8 mouse cellular contexts compared by ENCODE assay signal in genomic region chr1:151820457-151820856, GRCm38 (mm10).
DNase-seq lines count a peak whose midpoint lies in the region; ATAC-seq lines count a peak whose summit lies in the region.

No protein-coding gene starts in this region.

- H3K9ac ChIP-seq in midbrain, embryonic 14.5 days (replicated peaks; ENCODE audit: low read length) = no peak overlapping the region
- no peak overlapping the region for H3K9ac ChIP-seq in midbrain, embryonic 13.5 days (replicated peaks)

- 30% methylated on average over 5 of the region's 5 CpGs for WGBS in midbrain, embryonic 14.5 days
- 33% methylated on average over 5 of the region's 5 CpGs for WGBS in midbrain, embryonic 13.5 days
- WGBS in limb, embryonic 10.5 days = 33% methylated on average over 5 of the region's 5 CpGs

- H3K4me3 ChIP-seq in midbrain, embryonic 14.5 days (replicated peaks; ENCODE audit: low read depth, low read length) = no peak overlapping the region
- no peak overlapping the region for H3K4me3 ChIP-seq in midbrain, embryonic 13.5 days (replicated peaks)
- H3K4me3 ChIP-seq in limb, embryonic 10.5 days = no peak overlapping the region

- H3K36me3 ChIP-seq in midbrain, embryonic 14.5 days (ENCODE audit: control insufficient read depth, insufficient read depth, low read length) = peaks cover 33% of the 10 kb centered on the region
- peaks cover 27% of the 10 kb centered on the region for H3K36me3 ChIP-seq in midbrain, embryonic 13.5 days
- H3K36me3 ChIP-seq in limb, embryonic 10.5 days = peaks cover 32% of the 10 kb centered on the region

- no peaks in the 10 kb centered on the region for H3K4me1 ChIP-seq in midbrain, embryonic 14.5 days (ENCODE audit: control insufficient read depth, insufficient read depth, low read length)
- H3K4me1 ChIP-seq in midbrain, embryonic 13.5 days (replicated peaks) = no peaks in the 10 kb centered on the region
- no peaks in the 10 kb centered on the region for H3K4me1 ChIP-seq in limb, embryonic 10.5 days

- H3K27ac ChIP-seq in midbrain, embryonic 14.5 days (replicated peaks; ENCODE audit: low read depth, low read length) = no peak overlapping the region
- H3K27ac ChIP-seq in midbrain, embryonic 13.5 days = no peak overlapping the region
- no peak overlapping the region for H3K27ac ChIP-seq in limb, embryonic 10.5 days

- no peak overlapping the region for H3K4me2 ChIP-seq in midbrain, embryonic 14.5 days (ENCODE audit: low read length)
- no peak overlapping the region for H3K4me2 ChIP-seq in midbrain, embryonic 13.5 days (replicated peaks)

- no peak; the same call in 1 of the 2 replicates for ATAC-seq in midbrain, embryonic 14.5 days (ENCODE audit: low FRiP score, low TSS enrichment)
- no peak for ATAC-seq in midbrain, embryonic 13.5 days
- peak; percentile 75 for ATAC-seq in activated CD4-positive, CD25-positive, alpha-beta regulatory T cell, adult 4 months

- no peaks in the 10 kb centered on the region for H3K9me3 ChIP-seq in midbrain, embryonic 14.5 days (ENCODE audit: control insufficient read depth, low read length)
- no peaks in the 10 kb centered on the region for H3K9me3 ChIP-seq in midbrain, embryonic 13.5 days
- H3K9me3 ChIP-seq in limb, embryonic 10.5 days (replicated peaks) = no peaks in the 10 kb centered on the region

- DNase-seq in midbrain, embryonic 14.5 days = peak; percentile 95
- DNase-seq in embryo, embryonic 10 days (ENCODE audit: low spot score) = peak; percentile 89
- DNase-seq in hindlimb bud, embryonic 11.5 days (ENCODE audit: extremely low spot score, low read depth, low spot score) = peak; percentile 69
- DNase-seq in limb, embryonic 10.5 days (ENCODE audit: low spot score) = peak; percentile 66
- DNase-seq in retina, postnatal 1 day = peak; percentile 80
- DNase-seq in urinary bladder, postnatal 36 days (ENCODE audit: low spot score in 2 of 2) = peak; percentile 28 to 52

- no peaks in the 10 kb centered on the region for H3K27me3 ChIP-seq in midbrain, embryonic 14.5 days (ENCODE audit: control insufficient read depth, insufficient read depth, low read length)
- no peaks in the 10 kb centered on the region for H3K27me3 ChIP-seq in midbrain, embryonic 13.5 days
- no peaks in the 10 kb centered on the region for H3K27me3 ChIP-seq in limb, embryonic 10.5 days (ENCODE audit: low read depth, poor library complexity, severe bottlenecking)

Comparison
In these comparisons a context has a peak if more than half of its experiments do, and no peak if none do; other contexts are left out.
1. DNase-seq: peak in every context shown above with its lines; median percentile 95 in midbrain, embryonic 14.5 days; 89 in embryo, embryonic 10 days; 80 in retina, postnatal 1 day; 69 in hindlimb bud, embryonic 11.5 days; 66 in limb, embryonic 10.5 days; 40 in urinary bladder, postnatal 36 days.